12 mouse cellular contexts compared by ENCODE assay signal in genomic region chr9:41918155-41918554, GRCm38 (mm10).
A peak's percentile ranks its signal among the peaks of the same experiment; 100 is the strongest.
DNase-seq lines count a peak whose midpoint lies in the region; ATAC-seq lines count a peak whose summit lies in the region.
"Had no signal": no experiment of that assay in that cellular context is flagged by ENCODE, and none has a peak within 500 bp of the region (broad histone marks: within the 10 kb centered on the region; RNA-seq: fewer than 3 reads in every experiment).

No protein-coding gene starts in this region.

- H3K4me2 ChIP-seq in intestine, embryonic 14.5 days (ENCODE audit: low read length): no peak overlapping the region
- no peak overlapping the region for H3K4me2 ChIP-seq in intestine, embryonic 16.5 days (ENCODE audit: low read depth, low read length)
- H3K4me2 ChIP-seq in hindbrain, embryonic 13.5 days: peak overlapping the region; percentile 1; the same call in 1 of the 2 replicates
- H3K4me2 ChIP-seq: heart, embryonic 12.5 days had no signal

- no peaks in the 10 kb centered on the region for H3K4me1 ChIP-seq in intestine, embryonic 14.5 days (replicated peaks; ENCODE audit: control insufficient read depth, insufficient read depth, low read length)
- no peaks in the 10 kb centered on the region for H3K4me1 ChIP-seq in intestine, embryonic 16.5 days (ENCODE audit: control insufficient read depth, insufficient read depth, low read length)
- peaks cover 31% of the 10 kb centered on the region for H3K4me1 ChIP-seq in hindbrain, embryonic 13.5 days (replicated peaks)
- H3K4me1 ChIP-seq in midbrain, embryonic 10.5 days: peaks cover 24% of the 10 kb centered on the region

- 72% methylated on average over 4 of the region's 4 CpGs for WGBS in intestine, embryonic 14.5 days
- 71% methylated on average over 4 of the region's 4 CpGs for WGBS in intestine, embryonic 16.5 days
- WGBS in hindbrain, embryonic 13.5 days: 55% methylated on average over 4 of the region's 4 CpGs
- 75% methylated on average over 4 of the region's 4 CpGs for WGBS in midbrain, embryonic 10.5 days

- H3K36me3 ChIP-seq in intestine, embryonic 14.5 days (ENCODE audit: control insufficient read depth, insufficient read depth, low read length): no peaks in the 10 kb centered on the region
- H3K36me3 ChIP-seq in intestine, embryonic 16.5 days (ENCODE audit: control insufficient read depth, insufficient read depth, low read length): no peaks in the 10 kb centered on the region
- H3K36me3 ChIP-seq in hindbrain, embryonic 13.5 days: no peaks in the 10 kb centered on the region
- no peaks in the 10 kb centered on the region for H3K36me3 ChIP-seq in midbrain, embryonic 10.5 days
- H3K36me3 ChIP-seq: heart, embryonic 12.5 days had no signal

- H3K27me3 ChIP-seq in intestine, embryonic 14.5 days (replicated peaks; ENCODE audit: control insufficient read depth, insufficient read depth, low read length): no peaks in the 10 kb centered on the region
- H3K27me3 ChIP-seq in intestine, embryonic 16.5 days (replicated peaks; ENCODE audit: control insufficient read depth, insufficient read depth, low read length): no peaks in the 10 kb centered on the region
- no peaks in the 10 kb centered on the region for H3K27me3 ChIP-seq in hindbrain, embryonic 13.5 days
- H3K27me3 ChIP-seq in midbrain, embryonic 10.5 days (ENCODE audit: low read depth, poor library complexity, severe bottlenecking): no peaks in the 10 kb centered on the region
- H3K27me3 ChIP-seq: heart, embryonic 12.5 days had no signal

- no peak overlapping the region for H3K27ac ChIP-seq in intestine, embryonic 14.5 days (ENCODE audit: low read depth)
- H3K27ac ChIP-seq in intestine, embryonic 16.5 days (ENCODE audit: low read length): no peak overlapping the region
- peak overlapping the region; percentile 85 for H3K27ac ChIP-seq in hindbrain, embryonic 13.5 days
- peak overlapping the region; percentile 49; the same call in 1 of the 2 replicates for H3K27ac ChIP-seq in midbrain, embryonic 10.5 days (replicated peaks)

- H3K9ac ChIP-seq in intestine, embryonic 14.5 days (ENCODE audit: low read length): no peak overlapping the region
- no peak overlapping the region for H3K9ac ChIP-seq in intestine, embryonic 16.5 days (ENCODE audit: low read depth, low read length)
- H3K9ac ChIP-seq in hindbrain, embryonic 13.5 days: no peak overlapping the region; the same call in 1 of the 2 replicates

- no peak overlapping the region for H3K4me3 ChIP-seq in intestine, embryonic 14.5 days (ENCODE audit: low read depth, low read length)
- H3K4me3 ChIP-seq in intestine, embryonic 16.5 days (ENCODE audit: low read length): no peak overlapping the region
- H3K4me3 ChIP-seq in hindbrain, embryonic 13.5 days: no peak overlapping the region
- no peak overlapping the region for H3K4me3 ChIP-seq in midbrain, embryonic 10.5 days
- H3K4me3 ChIP-seq: heart, embryonic 12.5 days had no signal

- H3K9me3 ChIP-seq in intestine, embryonic 14.5 days (ENCODE audit: control insufficient read depth, low read length): no peaks in the 10 kb centered on the region
- no peaks in the 10 kb centered on the region for H3K9me3 ChIP-seq in intestine, embryonic 16.5 days (ENCODE audit: control insufficient read depth, low read length)
- H3K9me3 ChIP-seq in hindbrain, embryonic 13.5 days: no peaks in the 10 kb centered on the region
- H3K9me3 ChIP-seq in midbrain, embryonic 10.5 days (replicated peaks): no peaks in the 10 kb centered on the region

- ATAC-seq in intestine, embryonic 14.5 days (replicated peaks; ENCODE audit: low FRiP score, low TSS enrichment, low read depth): no peak
- no peak for ATAC-seq in intestine, embryonic 16.5 days
- ATAC-seq in hindbrain, embryonic 13.5 days (ENCODE audit: low FRiP score): no peak
- no peak for ATAC-seq in megakaryocyte progenitor cell, adult 5-6 weeks (replicated peaks; ENCODE audit: poor library complexity)

- peak; percentile 43 for DNase-seq in intestine, embryonic 14.5 days (ENCODE audit: low spot score)
- no peak for DNase-seq in midbrain, embryonic 10.5 days (ENCODE audit: low spot score)
- no peak for DNase-seq in lung, adult 18-20 months
- no peak for DNase-seq in right cerebral cortex, postnatal 4 days
- DNase-seq in adrenal gland, postnatal 14 days: no peak
- DNase-seq: adrenal gland, postnatal 10 days; gastrocnemius, postnatal 14 days; lung, postnatal 10 days had no signal

Comparison
In these comparisons a context has a peak if more than half of its experiments do, and no peak if none do; other contexts are left out.
1. H3K27ac ChIP-seq: peak in hindbrain, embryonic 13.5 days (single experiment) and midbrain, embryonic 10.5 days (single experiment); none in intestine, embryonic 14.5 days (single experiment) and intestine, embryonic 16.5 days (single experiment).